15 mouse cellular contexts compared by ENCODE assay signal in genomic region chr11:105469091-105469507, GRCm38 (mm10). TPM values are rescaled to one million over a fixed set of nuclear protein-coding genes. Genes with fewer than 3 reads are reported as not detected.
DNase-seq lines count a peak whose midpoint lies in the region; ATAC-seq and TF ChIP-seq lines count a peak whose summit lies in the region.
"Had no signal": no experiment of that assay in that cellular context is flagged by ENCODE, and none has a peak within 500 bp of the region (broad histone marks: within the 10 kb centered on the region; RNA-seq: fewer than 3 reads in every experiment).

No protein-coding gene starts in this region.

- H3K4me3 ChIP-seq in gastrocnemius, adult 2 months: no peak overlapping the region
- no peak overlapping the region for H3K4me3 ChIP-seq in left cerebral cortex, adult 2 months
- no peak overlapping the region for H3K4me3 ChIP-seq in liver, embryonic 12.5 days
- H3K4me3 ChIP-seq in kidney, embryonic 15.5 days (replicated peaks): no peak overlapping the region
- H3K4me3 ChIP-seq: erythroblast, embryonic 14.5 days; midbrain, embryonic 13.5 days had no signal

- no peak for DNase-seq in gastrocnemius, adult 2 months
- DNase-seq in gastrocnemius, postnatal 14 days: no peak
- DNase-seq in left cerebral cortex, adult 2 months (ENCODE audit: extremely low spot score in 1 of 2, low spot score in 2 of 2): no peak
- no peak for DNase-seq in left cerebral cortex, postnatal 14 days (ENCODE audit: low spot score in 2 of 2)
- DNase-seq in NIH3T3 (ENCODE audit: low read depth): peak; percentile 17
- DNase-seq: cerebellum, postnatal 36 days; gastrocnemius, postnatal 10 days; kidney, adult 11 months; spleen, adult 18-20 months; thymus, postnatal 14 days had no signal

- no peaks in the 10 kb centered on the region for H3K36me3 ChIP-seq in liver, embryonic 12.5 days
- no peaks in the 10 kb centered on the region for H3K36me3 ChIP-seq in kidney, embryonic 15.5 days
- H3K36me3 ChIP-seq: midbrain, embryonic 13.5 days had no signal

- peak; percentile 55 to 63 for ATAC-seq in hematopoietic stem cell, adult 5-6 weeks (replicated peaks in 1 of 2; ENCODE audit: insufficient read depth in 1 of 2, low FRiP score in 2 of 2, low TSS enrichment in 1 of 2, low read depth in 1 of 2, poor library complexity in 2 of 2, severe bottlenecking in 2 of 2)
- no peak for ATAC-seq in liver, embryonic 12.5 days
- ATAC-seq in kidney, embryonic 15.5 days (replicated peaks; ENCODE audit: low FRiP score): no peak
- ATAC-seq: midbrain, embryonic 13.5 days had no signal

- intact Hi-C loops in gastrocnemius, adult 2 months (cut with DNase I): no loop called here
- intact Hi-C loops in gastrocnemius, postnatal 14 days (cut with DNase I; ENCODE audit: low total_unique reads): no loop called here
- intact Hi-C loops in left cerebral cortex, adult 2 months (cut with DNase I): no loop called here
- intact Hi-C loops in left cerebral cortex, postnatal 14 days (cut with DNase I): no loop called here

- peaks cover 5% of the 10 kb centered on the region; the same call in 1 of the 2 replicates for H3K27me3 ChIP-seq in liver, embryonic 12.5 days (replicated peaks)
- no peaks in the 10 kb centered on the region for H3K27me3 ChIP-seq in kidney, embryonic 15.5 days
- H3K27me3 ChIP-seq: midbrain, embryonic 13.5 days had no signal

- H3K9me3 ChIP-seq in liver, embryonic 12.5 days (replicated peaks): no peaks in the 10 kb centered on the region
- no peaks in the 10 kb centered on the region for H3K9me3 ChIP-seq in kidney, embryonic 15.5 days (replicated peaks)
- H3K9me3 ChIP-seq: midbrain, embryonic 13.5 days had no signal

- no peak overlapping the region for H3K9ac ChIP-seq in liver, embryonic 12.5 days
- H3K9ac ChIP-seq in kidney, embryonic 15.5 days: no peak overlapping the region
- H3K9ac ChIP-seq: midbrain, embryonic 13.5 days had no signal

- TF ChIP-seq CTCF in gastrocnemius, adult 2 months (IDR thresholded peaks at IDR 0.05): no peak
- TF ChIP-seq CTCF in left cerebral cortex, adult 2 months (IDR thresholded peaks at IDR 0.05): no peak

- 63% methylated on average over 8 of the region's 8 CpGs for WGBS in liver, embryonic 12.5 days (ENCODE audit: insufficient replicate concordance)
- WGBS in kidney, embryonic 15.5 days: 60% methylated on average over 8 of the region's 8 CpGs

- no peak overlapping the region for H3K4me2 ChIP-seq in liver, embryonic 12.5 days
- H3K4me2 ChIP-seq in kidney, embryonic 15.5 days: no peak overlapping the region
- H3K4me2 ChIP-seq: midbrain, embryonic 13.5 days had no signal

- peak overlapping the region; percentile 4; the same call in 1 of the 2 replicates for H3K27ac ChIP-seq in gastrocnemius, adult 2 months
- peak overlapping the region; percentile 40; the same call in 1 of the 2 replicates for H3K27ac ChIP-seq in left cerebral cortex, adult 2 months
- no peak overlapping the region for H3K27ac ChIP-seq in liver, embryonic 12.5 days
- no peak overlapping the region for H3K27ac ChIP-seq in kidney, embryonic 15.5 days
- H3K27ac ChIP-seq: midbrain, embryonic 13.5 days had no signal

- H3K4me1 ChIP-seq in liver, embryonic 12.5 days: peaks cover 19% of the 10 kb centered on the region
- 0 out of 2 replicates have a peak, but pooled peaks cover 5% of the 10 kb centered on the region for H3K4me1 ChIP-seq in kidney, embryonic 15.5 days

RNA-seq across cellular contexts. Expression of gene March10, which starts 12.6 kb away (rescaled TPM):
- total RNA-seq in gastrocnemius, adult 2 months (2021): not detected
- total RNA-seq in gastrocnemius, postnatal 14 days (2021): not detected
- 1 to 10 TPM; 2.0 to 3.8 TPM for total RNA-seq in left cerebral cortex, adult 2 months (2021)
- total RNA-seq in left cerebral cortex, postnatal 14 days (2021): 1 to 10 TPM; 1.4 to 1.6 TPM
- not detected in 2 replicates for total RNA-seq in hematopoietic stem cell, adult 5-6 weeks (2017)
- polyA plus RNA-seq in liver, embryonic 12.5 days (2016; fragmentation: Nextera tagmentation; extraction: Ambion mirVana): not detected in 2 replicates
- polyA plus RNA-seq in kidney, embryonic 15.5 days (2015; fragmentation: Nextera tagmentation; extraction: Ambion mirVana): 0.05 and 0.06 TPM in 2 replicates
- total RNA-seq: gastrocnemius, postnatal 10 days had no signal
- polyA plus RNA-seq: erythroblast, embryonic 14.5 days had no signal

Comparison
In these comparisons a context has a peak if more than half of its experiments do, and no peak if none do; other contexts are left out.
1. H3K27ac ChIP-seq: peak in gastrocnemius, adult 2 months (single experiment) and left cerebral cortex, adult 2 months (single experiment); none in liver, embryonic 12.5 days (single experiment) and kidney, embryonic 15.5 days (single experiment).
2. ATAC-seq: peak in hematopoietic stem cell, adult 5-6 weeks (2 of 2); none in liver, embryonic 12.5 days (single experiment) and kidney, embryonic 15.5 days (single experiment).